Mouse (Mus musculus): ENCODE results near the gene Rwdd4a. TPM values are rescaled to one million over a fixed set of nuclear protein-coding genes. Genes with fewer than 3 reads are reported as not detected.

Rwdd4a gene
- total RNA-seq, 1 experiment = 25.3 TPM

DNA sequence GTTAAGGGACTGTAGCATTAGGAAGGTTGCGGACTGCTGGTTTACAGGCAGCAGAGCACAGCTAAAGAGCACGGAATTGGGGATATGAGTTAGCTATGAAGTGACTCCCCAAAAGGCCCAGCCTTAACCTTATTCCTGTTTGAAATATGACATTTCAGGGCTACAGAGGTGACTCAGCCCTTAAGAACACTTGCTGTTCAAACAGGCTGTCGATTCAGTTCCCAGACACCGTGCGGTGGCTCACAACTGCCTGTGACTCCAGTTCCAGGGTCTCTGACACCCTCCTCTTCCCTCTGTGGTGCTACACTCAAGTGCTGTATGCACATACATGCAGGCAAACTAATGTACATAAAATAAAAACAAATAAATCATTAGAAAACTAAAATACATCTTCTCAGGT is 55.2 kb downstream of the Rwdd4a start:
- Histone ChIP-seq H3K9me3 (ENCODE audit: control insufficient read depth, insufficient read depth, low read depth, low read length) (no peaks in the 10 kb centered on the region), H3K4me3 (ENCODE audit: insufficient read depth in 1 of 2, low read depth in 1 of 2, low read length in 2 of 2, poor library complexity in 1 of 2, severe bottlenecking in 1 of 2) (no peak overlapping the region), H3K9ac (ENCODE audit: insufficient read depth, low read depth, low read length, poor library complexity, severe bottlenecking) (no peak overlapping the region), H3K4me1 (ENCODE audit: control insufficient read depth in 2 of 2, insufficient read depth in 2 of 2, low read length in 2 of 2, poor library complexity in 1 of 2) (no peaks in the 10 kb centered on the region), H3K27ac (ENCODE audit: insufficient read depth, low read depth, low read length, poor library complexity, severe bottlenecking) (no peak overlapping the region), H3K36me3 (ENCODE audit: control insufficient read depth, insufficient read depth, low read length, poor library complexity, severe bottlenecking) (no peaks in the 10 kb centered on the region)
- TF ChIP-seq HCFC1 (IDR thresholded peaks at IDR 0.05; ENCODE audit: borderline replicate concordance, insufficient read depth, low read length) (no peak), CHD2 (IDR thresholded peaks at IDR 0.05; ENCODE audit: low read depth, low read length) (no peak), ZC3H11A (IDR thresholded peaks at IDR 0.05; ENCODE audit: borderline replicate concordance, low read depth, low read length) (no peak), ZNF384 (IDR thresholded peaks at IDR 0.05; ENCODE audit: low read depth, low read length) (no peak), MAFK (IDR thresholded peaks at IDR 0.05; ENCODE audit: insufficient read depth, low read depth, low read length) (no peak)
- no peak for DNase-seq (ENCODE audit: low read depth, low spot score)
- in situ Hi-C loops (cut with MboI; ENCODE audit: low sequenced_read_pairs in 2 of 2, unreplicated experiment in 2 of 2) = no loop called here

DNA sequence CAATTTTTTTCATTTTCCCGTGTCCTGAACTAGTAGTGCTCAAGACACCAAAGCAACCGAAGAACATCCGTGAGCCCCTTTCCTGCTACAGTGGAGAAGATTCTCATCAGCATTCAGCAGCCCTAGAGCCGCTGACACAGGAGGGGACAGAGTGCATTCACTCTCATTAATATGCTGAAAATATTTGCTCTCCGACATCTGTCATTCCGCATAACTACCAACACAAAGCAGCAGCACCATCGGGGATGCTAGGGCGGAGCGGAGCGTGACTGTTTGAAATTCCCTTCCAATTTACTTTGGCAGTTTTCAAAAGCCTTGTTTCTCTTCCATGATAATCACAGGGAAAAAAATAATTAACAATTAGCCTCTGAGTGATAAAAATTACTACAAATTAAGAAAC is 56.9 kb downstream of the Rwdd4a start:
- Histone ChIP-seq H3K9me3 (ENCODE audit: control insufficient read depth, insufficient read depth, low read depth, low read length) (no peaks in the 10 kb centered on the region), H3K27ac (ENCODE audit: insufficient read depth, low read depth, low read length, poor library complexity, severe bottlenecking) (no peak overlapping the region), H3K9ac (ENCODE audit: insufficient read depth, low read depth, low read length, poor library complexity, severe bottlenecking) (no peak overlapping the region), H3K36me3 (ENCODE audit: control insufficient read depth, insufficient read depth, low read length, poor library complexity, severe bottlenecking) (no peaks in the 10 kb centered on the region), H3K4me3 (ENCODE audit: insufficient read depth in 1 of 2, low read depth in 1 of 2, low read length in 2 of 2, poor library complexity in 1 of 2, severe bottlenecking in 1 of 2) (no peak overlapping the region), H3K4me1 (ENCODE audit: control insufficient read depth in 2 of 2, insufficient read depth in 2 of 2, low read length in 2 of 2, poor library complexity in 1 of 2) (no peaks in the 10 kb centered on the region)
- TF ChIP-seq HCFC1 (IDR thresholded peaks at IDR 0.05; ENCODE audit: borderline replicate concordance, insufficient read depth, low read length) (no peak), ZNF384 (IDR thresholded peaks at IDR 0.05; ENCODE audit: low read depth, low read length) (no peak), CHD2 (IDR thresholded peaks at IDR 0.05; ENCODE audit: low read depth, low read length) (no peak), MAFK (IDR thresholded peaks at IDR 0.05; ENCODE audit: insufficient read depth, low read depth, low read length) (no peak), ZC3H11A (IDR thresholded peaks at IDR 0.05; ENCODE audit: borderline replicate concordance, low read depth, low read length) (no peak)
- DNase-seq (ENCODE audit: low read depth, low spot score) = no peak
- in situ Hi-C loops (cut with MboI; ENCODE audit: low sequenced_read_pairs in 2 of 2, unreplicated experiment in 2 of 2) = no loop called here

DNA sequence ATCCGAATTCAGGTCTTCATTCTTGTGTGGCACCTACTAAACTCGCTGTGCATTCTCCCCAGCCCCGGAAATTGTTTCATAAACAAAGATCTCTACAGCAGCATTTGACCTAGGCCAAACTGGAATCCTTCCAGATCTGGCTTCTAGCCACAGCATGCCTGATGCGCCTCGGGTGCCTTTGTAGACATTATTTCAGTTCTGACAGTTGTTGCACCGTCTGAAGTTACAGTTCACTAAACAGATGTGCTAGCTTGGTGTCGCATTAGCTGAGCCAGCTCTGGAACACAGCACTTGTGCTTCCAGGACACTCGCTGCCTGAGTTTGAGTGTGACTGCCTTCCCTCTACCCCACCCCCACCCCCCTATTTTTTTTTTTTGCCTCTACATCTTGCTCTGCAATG is 67.2 kb downstream of the Rwdd4a start:
- H3K9ac ChIP-seq (ENCODE audit: insufficient read depth, low read depth, low read length, poor library complexity, severe bottlenecking) = no peak overlapping the region
- no peak for DNase-seq (ENCODE audit: low read depth, low spot score)
- H3K4me3 ChIP-seq (ENCODE audit: insufficient read depth in 1 of 2, low read depth in 1 of 2, low read length in 2 of 2, poor library complexity in 1 of 2, severe bottlenecking in 1 of 2) = no peak overlapping the region
- no peaks in the 10 kb centered on the region for H3K9me3 ChIP-seq (ENCODE audit: control insufficient read depth, insufficient read depth, low read depth, low read length)
- no peaks in the 10 kb centered on the region for H3K36me3 ChIP-seq (ENCODE audit: control insufficient read depth, insufficient read depth, low read length, poor library complexity, severe bottlenecking)
- no peaks in the 10 kb centered on the region for H3K4me1 ChIP-seq (ENCODE audit: control insufficient read depth in 2 of 2, insufficient read depth in 2 of 2, low read length in 2 of 2, poor library complexity in 1 of 2)
- TF ChIP-seq ZNF384 (IDR thresholded peaks at IDR 0.05; ENCODE audit: low read depth, low read length) (no peak), CHD2 (IDR thresholded peaks at IDR 0.05; ENCODE audit: low read depth, low read length) (no peak), HCFC1 (IDR thresholded peaks at IDR 0.05; ENCODE audit: borderline replicate concordance, insufficient read depth, low read length) (no peak), ZC3H11A (IDR thresholded peaks at IDR 0.05; ENCODE audit: borderline replicate concordance, low read depth, low read length) (no peak), MAFK (IDR thresholded peaks at IDR 0.05; ENCODE audit: insufficient read depth, low read depth, low read length) (no peak)
- H3K27ac ChIP-seq (ENCODE audit: insufficient read depth, low read depth, low read length, poor library complexity, severe bottlenecking) = no peak overlapping the region
- in situ Hi-C loops (cut with MboI; ENCODE audit: low sequenced_read_pairs in 2 of 2, unreplicated experiment in 2 of 2) = no loop called here

Other genes starting within 250 kb of the Rwdd4a start
- 6.8 and 8.2 TPM in 2 replicates for gene Stox2, start 87.3 kb upstream of the Rwdd4a start, total RNA-seq (2012; rRNA removed)
- 24.7 and 27.7 TPM in 2 replicates for gene Trappc11, start 194 bp upstream of the Rwdd4a start, total RNA-seq (2012; rRNA removed)
- 10.9 and 12.2 TPM in 2 replicates for gene Ing2, start 141.9 kb downstream of the Rwdd4a start, total RNA-seq (2012; rRNA removed)
- gene Cdkn2aip, start 180.3 kb downstream of the Rwdd4a start, total RNA-seq (2012; rRNA removed) = 14.9 TPM in 2 replicates

All from ES-E14 (cell line).